Mouse (Mus musculus) lung, postnatal 0 days (tissue): ENCODE measurements at regions not wholly inside any gene's neighbourhood (a gene's known extent, or its start where the extent isn't known, plus 50 kb on each side); places are given as distances from the start of the nearest gene placed in this dataset.

Source experiments
- CTCF ChIP-seq: IDR thresholded peaks from 2 replicates; pipeline ENCODE4 v1.5.1; 2016; ENCODE audit warnings: antibody characterized with exemption, mild to moderate bottlenecking
- EP300 ChIP-seq: IDR thresholded peaks from 2 replicates; pipeline ENCODE4 v1.6.1; 2016; ENCODE audit warnings: antibody characterized with exemption, mild to moderate bottlenecking, control low read depth

- TF ChIP-seq EP300 (no peak), CTCF (no peak)
Observed at GRCm38 (mm10) chr6:103959002-103959401, 448.6 kb downstream of the Chl1 start.
